Mouse (Mus musculus): ENCODE measurements at regions not wholly inside any gene's neighbourhood (a gene's known extent, or its start where the extent isn't known, plus 50 kb on each side); places are given as distances from the start of the nearest gene placed in this dataset.

DNA sequence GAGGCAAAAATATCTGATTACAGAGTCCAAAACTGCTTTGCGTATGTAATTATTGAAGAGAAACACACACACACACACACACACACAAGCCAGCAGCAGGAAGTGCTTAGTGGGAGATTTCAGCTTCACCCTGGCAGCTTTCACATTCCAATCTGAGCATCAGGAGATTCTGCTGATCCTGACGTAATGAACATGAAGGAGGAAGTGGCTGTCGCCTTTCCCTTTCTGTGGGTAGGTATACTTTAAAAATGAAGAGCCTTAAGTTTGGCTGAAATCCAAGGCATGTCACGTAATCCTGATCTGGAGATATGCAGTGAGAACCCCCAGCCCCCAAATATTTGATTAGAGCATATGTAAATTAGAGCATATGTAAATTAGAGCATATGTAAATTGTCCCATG, 361.1 kb upstream of the Fam92a start:
- no peak for TF ChIP-seq POLR2A (IDR thresholded peaks at IDR 0.05; ENCODE audit: insufficient read depth, low read length)
- no peak for TF ChIP-seq CTCF (IDR thresholded peaks at IDR 0.05; ENCODE audit: low read depth, low read length)

Data from ES-Bruce4 (cell line).